Mouse (Mus musculus) bone marrow, adult 2 months (tissue): Measurements from ENCODE around the gene Nradd.

Experiments
- CTCF ChIP-seq: fragments of 200-500 bp; IDR thresholded peaks from 2 replicates; pipeline ENCODE4 v1.5.1; 2011; ENCODE audit warnings: low read length, control low read depth; ENCODE audit not compliant: control insufficient read depth, insufficient read depth
- POLR2A ChIP-seq: fragments of 200-500 bp; IDR thresholded peaks from 2 replicates; pipeline ENCODE4 v1.6.1; 2011; ENCODE audit warnings: low read depth, mild to moderate bottlenecking, control low read depth, low read length, borderline replicate concordance; ENCODE audit not compliant: control insufficient read depth

- no peak for TF ChIP-seq CTCF
- no peak for TF ChIP-seq POLR2A
Measured at GRCm38 (mm10) chr9:110617081-110617480, 7.2 kb downstream of the Nradd start.
